Mouse (Mus musculus) heart, embryonic 14.5 days (tissue): Measurements from ENCODE around the gene Dnmbp. TPM values are rescaled to one million over a fixed set of nuclear protein-coding genes. Genes with fewer than 3 reads are reported as not detected.

ENCODE experiments used
- ATAC-seq: fragments of 200-750 bp; cut with Nextera tagmentation; 2 replicates; pipeline ENCODE4 v1.8.0; 2017; ENCODE audit warnings: low read depth, moderate TSS enrichment; ENCODE audit not compliant: insufficient number of reproducible peaks, insufficient read depth, low FRiP score
- H3K27ac ChIP-seq, 2 experiments: fragments of 200-500 bp in 1 of 2; fragments of 300-500 bp in 1 of 2; sonication (generic) in 1 of 2; replicated peaks in 1 of 2; 2 replicates each; pipeline ENCODE4 v1.5.1; 2012 to 2014; ENCODE audit warnings: low read depth in 2 of 2, low read length in 2 of 2, control low read depth in 1 of 2, mild to moderate bottlenecking in 1 of 2, mixed read lengths in 1 of 2; ENCODE audit not compliant: control insufficient read depth in 1 of 2, insufficient read depth in 1 of 2
- H3K27me3 ChIP-seq: fragments of 300-500 bp; sonication (generic); 2 replicates; pipeline ENCODE4 v1.6.1; 2014; ENCODE audit warnings: mild to moderate bottlenecking, low read length, control low read depth; ENCODE audit not compliant: control insufficient read depth, insufficient read depth
- H3K36me3 ChIP-seq: fragments of 300-500 bp; sonication (generic); 2 replicates; pipeline ENCODE4 v1.6.1; 2014; ENCODE audit warnings: mild to moderate bottlenecking, control low read depth, low read length, mixed read lengths; ENCODE audit not compliant: control insufficient read depth, insufficient read depth
- H3K4me1 ChIP-seq, 2 experiments: fragments of 200-500 bp in 1 of 2; fragments of 300-500 bp in 1 of 2; sonication (generic) in 1 of 2; 2 replicates each; pipeline ENCODE4 v1.6.1; 2012 to 2014; ENCODE audit warnings: low read length in 2 of 2, control low read depth in 1 of 2, mixed read lengths in 1 of 2; ENCODE audit not compliant: control insufficient read depth in 2 of 2, insufficient read depth in 2 of 2
- H3K4me2 ChIP-seq: fragments of 300-500 bp; sonication (generic); 2 replicates; pipeline ENCODE4 v1.6.1; 2014; ENCODE audit warnings: mild to moderate bottlenecking, low read length
- H3K4me3 ChIP-seq, 2 experiments: fragments of 200-500 bp in 1 of 2; fragments of 300-500 bp in 1 of 2; sonication (generic) in 1 of 2; 2 replicates each; pipeline ENCODE4 v1.5.1; 2012 to 2014; ENCODE audit warnings: low read length in 2 of 2, mild to moderate bottlenecking in 2 of 2, control low read depth in 1 of 2, low read depth in 1 of 2, moderate library complexity in 1 of 2; ENCODE audit not compliant: control insufficient read depth in 1 of 2, insufficient read depth in 1 of 2
- H3K9ac ChIP-seq: fragments of 300-500 bp; sonication (generic); 2 replicates; pipeline ENCODE4 v1.6.1; 2014; ENCODE audit warnings: mild to moderate bottlenecking, low read length
- H3K9me3 ChIP-seq: fragments of 300-500 bp; sonication (generic); 2 replicates; pipeline ENCODE4 v1.6.1; 2016; ENCODE audit warnings: low read length, control low read depth; ENCODE audit not compliant: control insufficient read depth
- WGBS: fragments of 180-500 bp; shearing (Covaris S2); extraction: QIAGEN DNeasy Blood & Tissue Kit; methylation state at CpG from one replicate; pipeline ENCODE4 v1.1.7; 2014; 5-methylcytosine and 5-hydroxymethylcytosine counted together
- polyA plus RNA-seq: library from polyadenylated mRNA; unstranded; fragments of >200 nt; fragmentation: Nextera tagmentation; extraction: Ambion mirVana; gene quantifications from 2 replicates; pipeline ENCODE4 v1.2.1, GENCODE M21; 2014

Dnmbp gene
- polyA plus RNA-seq, 1 experiment from 2014 or later: 9.8 TPM

DNA sequence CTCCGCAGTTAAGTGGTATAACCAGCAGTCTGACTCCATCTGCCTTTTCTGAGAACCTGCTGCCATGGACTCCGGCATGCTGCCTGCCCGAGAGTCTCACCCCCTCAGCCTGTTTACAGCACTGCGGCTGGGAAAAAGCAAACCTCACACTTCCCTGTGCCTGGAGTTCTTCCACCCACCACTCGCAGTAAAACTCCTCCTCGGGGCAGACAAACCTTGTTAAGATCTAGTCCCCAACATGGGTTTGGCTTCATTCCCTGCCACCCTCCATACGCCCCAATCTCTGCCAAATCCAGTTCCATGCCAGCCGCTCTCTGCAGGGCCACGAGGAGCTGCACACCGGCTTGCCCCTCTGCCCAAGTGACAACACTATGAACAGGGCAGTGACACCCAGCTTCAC is 12.9 kb downstream of the Dnmbp start:
- Histone ChIP-seq H3K27me3 (no peaks in the 10 kb centered on the region), H3K9ac (no peak overlapping the region), H3K4me3 (no peak overlapping the region), H3K9me3 (peaks cover 3% of the 10 kb centered on the region; the same call in 1 of the 2 replicates), H3K4me1 (peaks cover 11 to 35% of the 10 kb centered on the region in 2 experiments), H3K4me2 (no peak overlapping the region), H3K36me3 (peaks cover 5% of the 10 kb centered on the region; the same call in 1 of the 2 replicates), H3K27ac (no peak overlapping the region)
- ATAC-seq: no peak
- 64% methylated on average over 10 of the region's 10 CpGs for WGBS

- Histone ChIP-seq H3K4me3 (no peak overlapping the region), H3K36me3 (peaks cover 5% of the 10 kb centered on the region; the same call in 1 of the 2 replicates), H3K9ac (no peak overlapping the region), H3K4me2 (no peak overlapping the region), H3K27me3 (no peaks in the 10 kb centered on the region), H3K4me1 (peaks cover 14 to 42% of the 10 kb centered on the region in 2 experiments), H3K9me3 (peaks cover 3% of the 10 kb centered on the region; the same call in 1 of the 2 replicates), H3K27ac (no peak overlapping the region)
- no peak for ATAC-seq
- 75% methylated on average over 10 of the region's 10 CpGs for WGBS
Measured at GRCm38 (mm10) chr19:43926141-43926987, 13.6 kb downstream of the Dnmbp start.

DNA sequence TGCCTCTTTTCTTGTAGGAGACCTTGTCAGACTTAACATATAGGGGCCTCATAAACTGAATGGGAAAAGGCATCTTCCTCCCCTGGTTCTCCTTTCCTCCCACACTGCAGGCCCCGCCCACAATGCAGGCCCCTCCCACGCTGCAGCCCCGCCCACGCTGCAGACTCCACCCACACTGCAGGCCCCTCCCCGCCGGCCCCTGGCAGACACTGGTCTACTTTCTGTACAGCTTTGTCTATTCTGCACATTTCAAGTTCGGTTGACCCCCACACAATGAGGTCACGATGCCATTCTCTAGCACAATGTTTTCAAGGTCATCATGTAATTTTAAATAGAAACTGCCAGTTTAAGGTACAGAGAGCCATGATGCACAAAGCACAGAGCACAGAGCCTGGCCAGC is 15.6 kb downstream of the Dnmbp start:
- H3K9ac ChIP-seq: no peak overlapping the region
- no peaks in the 10 kb centered on the region for H3K27me3 ChIP-seq
- H3K36me3 ChIP-seq: peaks cover 5% of the 10 kb centered on the region; the same call in 1 of the 2 replicates
- H3K4me1 ChIP-seq: peaks cover 20 to 44% of the 10 kb centered on the region in 2 experiments
- H3K4me3 ChIP-seq: no peak overlapping the region
- ATAC-seq: no peak
- 67% methylated on average over 8 of the region's 8 CpGs for WGBS
- peaks cover 3% of the 10 kb centered on the region; the same call in 1 of the 2 replicates for H3K9me3 ChIP-seq
- no peak overlapping the region for H3K27ac ChIP-seq
- no peak overlapping the region for H3K4me2 ChIP-seq

DNA sequence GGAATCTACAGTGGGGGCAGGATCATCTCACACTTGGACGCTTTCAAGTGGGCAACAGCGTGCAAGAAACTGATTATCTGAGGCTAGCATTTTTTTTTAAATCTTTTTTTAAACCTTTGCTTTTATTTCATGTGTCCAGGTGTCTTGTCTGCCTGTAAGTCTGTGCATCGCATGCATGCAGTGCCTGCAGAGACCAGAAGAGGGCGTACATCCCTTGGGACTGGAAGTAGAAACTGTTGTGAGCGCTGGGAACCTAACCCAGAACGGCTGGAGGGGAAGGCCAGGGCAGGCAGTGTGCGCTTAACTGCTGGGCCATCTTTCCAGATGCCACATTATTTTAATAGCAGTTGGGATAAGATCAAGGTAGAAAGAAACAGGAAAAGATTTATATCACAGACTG is 17.0 kb downstream of the Dnmbp start:
- H3K4me2 ChIP-seq: no peak overlapping the region
- 91% methylated on average over 7 of the region's 7 CpGs for WGBS
- peaks cover 15 to 34% of the 10 kb centered on the region in 2 experiments for H3K4me1 ChIP-seq
- H3K9ac ChIP-seq: no peak overlapping the region
- peaks cover 5% of the 10 kb centered on the region; the same call in 1 of the 2 replicates for H3K36me3 ChIP-seq
- ATAC-seq: no peak
- no peak overlapping the region for H3K27ac ChIP-seq
- no peak overlapping the region for H3K4me3 ChIP-seq
- peaks cover 3% of the 10 kb centered on the region; the same call in 1 of the 2 replicates for H3K9me3 ChIP-seq
- no peaks in the 10 kb centered on the region for H3K27me3 ChIP-seq

GRCm38 (mm10) chr19:43921410-43921809 is 18.6 kb downstream of the Dnmbp start:
- Histone ChIP-seq H3K9me3 (peaks cover 3% of the 10 kb centered on the region; the same call in 1 of the 2 replicates), H3K4me1 (peaks cover 21 to 32% of the 10 kb centered on the region in 2 experiments), H3K4me2 (peak overlapping the region; percentile 58), H3K4me3 (no peak overlapping the region), H3K27ac (no peak overlapping the region), H3K36me3 (peaks cover 5% of the 10 kb centered on the region; the same call in 1 of the 2 replicates), H3K27me3 (no peaks in the 10 kb centered on the region), H3K9ac (peak overlapping the region; percentile 22; the same call in 1 of the 2 replicates)
- 44% methylated on average over 13 of the region's 13 CpGs for WGBS
- no peak for ATAC-seq

DNA sequence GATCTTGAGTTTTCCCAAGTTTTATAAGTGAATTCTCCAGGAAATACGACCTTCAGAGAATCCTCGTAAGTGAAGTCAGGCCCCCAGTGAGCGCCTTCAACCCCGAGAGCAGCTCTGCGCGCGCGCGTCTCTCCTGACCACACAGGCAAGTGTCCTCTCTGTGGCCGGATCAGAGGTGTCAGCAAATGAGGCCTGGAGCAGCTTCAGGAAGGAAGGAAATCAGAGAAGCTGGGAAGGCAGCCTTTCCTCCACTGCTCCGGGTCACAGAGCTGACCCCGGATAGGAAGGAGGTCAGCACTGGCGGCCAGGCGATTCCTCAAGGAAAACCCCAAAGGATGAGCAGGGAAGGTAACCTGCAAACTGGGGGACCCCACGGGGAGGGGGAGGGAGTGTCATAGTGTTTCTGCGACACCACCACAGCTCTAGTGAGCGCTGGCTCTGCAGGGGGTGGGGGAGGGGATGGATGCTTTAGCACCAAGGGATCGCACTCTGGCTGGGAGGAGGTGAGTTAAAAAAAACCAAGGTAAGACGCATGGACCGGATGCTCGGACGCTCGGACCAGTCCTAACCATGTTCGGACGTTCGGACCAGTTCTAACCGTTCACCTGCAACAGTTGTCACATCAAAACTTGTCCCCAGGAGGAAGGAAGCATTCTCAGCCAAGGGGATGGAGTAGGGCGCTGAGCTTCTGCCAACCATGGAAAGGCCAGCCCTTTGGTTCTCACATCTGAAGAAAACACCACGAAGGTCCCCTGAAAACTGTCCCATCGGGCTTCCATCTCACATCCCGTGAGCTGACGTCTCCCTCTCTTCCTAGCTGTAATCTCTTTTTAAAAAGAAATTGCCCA is 19.3 kb downstream of the Dnmbp start:
- Histone ChIP-seq H3K4me2 (peak overlapping the region; percentile 58), H3K36me3 (peaks cover 5% of the 10 kb centered on the region; the same call in 1 of the 2 replicates), H3K9ac (no peak overlapping the region; the same call in 1 of the 2 replicates), H3K4me1 (peaks cover 21 to 33% of the 10 kb centered on the region in 2 experiments), H3K27me3 (no peaks in the 10 kb centered on the region), H3K27ac (peak overlapping the region; percentile 14 to 29; a peak in 1 of 4 replicates), H3K9me3 (peaks cover 3% of the 10 kb centered on the region; the same call in 1 of the 2 replicates), H3K4me3 (peak overlapping the region in 1 of 2 experiments; percentile 23; a peak in 2 of 4 replicates)
- no peak for ATAC-seq
- 18% methylated on average over 32 of the region's 32 CpGs for WGBS

GRCm38 (mm10) chr19:43919841-43920240 is 20.1 kb downstream of the Dnmbp start:
- peaks cover 3% of the 10 kb centered on the region; the same call in 1 of the 2 replicates for H3K9me3 ChIP-seq
- H3K4me3 ChIP-seq: no peak overlapping the region
- ATAC-seq: no peak
- no peaks in the 10 kb centered on the region for H3K27me3 ChIP-seq
- H3K4me1 ChIP-seq: peaks cover 21 to 33% of the 10 kb centered on the region in 2 experiments
- no peak overlapping the region for H3K4me2 ChIP-seq
- no peak overlapping the region for H3K27ac ChIP-seq
- WGBS: 83% methylated on average over 4 of the region's 4 CpGs
- peaks cover 5% of the 10 kb centered on the region; the same call in 1 of the 2 replicates for H3K36me3 ChIP-seq
- H3K9ac ChIP-seq: no peak overlapping the region
